Mouse (Mus musculus): ENCODE results near the gene Prss57.

DNA sequence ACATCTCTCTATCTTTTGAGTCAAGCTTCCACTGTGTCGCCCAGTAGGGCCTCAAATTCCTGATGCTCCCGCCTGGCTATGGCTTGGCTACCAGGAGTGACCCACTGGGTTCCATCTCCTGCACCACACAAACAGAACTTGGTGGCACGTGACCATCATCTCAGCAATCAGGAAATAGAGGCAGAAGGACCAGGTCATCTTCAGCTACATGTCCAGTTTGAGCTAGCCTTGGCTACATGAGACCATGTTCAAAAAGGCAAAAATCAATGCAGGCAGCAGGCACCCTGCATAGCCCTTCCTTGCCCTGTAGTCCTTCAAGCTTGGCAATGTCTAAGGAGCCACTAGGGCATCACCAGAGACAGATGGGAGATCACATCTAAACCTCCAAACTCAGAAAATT is 49.3 kb upstream of the Prss57 start:
- no peak for TF ChIP-seq CTCF (IDR thresholded peaks at IDR 0.05; ENCODE audit: borderline replicate concordance, control insufficient read depth, extremely low read depth, insufficient read depth, low read length, poor library complexity)
- TF ChIP-seq POLR2A (IDR thresholded peaks at IDR 0.05; ENCODE audit: control insufficient read depth, extremely low read depth, insufficient read depth, low read length, poor library complexity), result no peak

All from thymus, adult 2 months (tissue).